Mouse (Mus musculus): ENCODE results near the gene Tmem63a. TPM values are rescaled to one million over a fixed set of nuclear protein-coding genes. Genes with fewer than 3 reads are reported as not detected.
"Not testable (repeated sequence)": the region's sequence is repeated elsewhere in the genome, so short reads cannot be mapped to it uniquely, and the experiment has no call there.

The Tmem63a gene
- total RNA-seq, 4 experiments from 2014 or later, result 14.9 to 18.2 (median 16.2) TPM

DNA sequence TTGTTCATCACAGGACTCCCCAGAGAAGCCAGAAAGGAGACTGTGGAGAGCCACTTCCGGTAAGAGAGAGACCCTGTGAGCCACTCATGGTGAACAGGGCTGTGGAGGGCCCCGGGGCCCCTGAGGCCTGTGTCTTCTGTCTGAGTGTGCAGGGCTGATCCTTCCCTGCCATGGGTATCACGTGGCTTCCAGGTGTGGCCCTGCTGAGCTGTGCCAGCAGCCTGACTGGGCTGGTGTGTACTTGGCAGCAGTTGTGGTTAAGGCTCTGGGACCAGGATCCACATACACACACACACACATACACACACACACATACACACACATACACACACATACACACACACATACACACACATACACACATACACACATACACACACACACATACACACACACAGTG lies 15.8 kb downstream of the Tmem63a start:
- no peak for DNase-seq (ENCODE audit: low spot score in 2 of 2)

DNA sequence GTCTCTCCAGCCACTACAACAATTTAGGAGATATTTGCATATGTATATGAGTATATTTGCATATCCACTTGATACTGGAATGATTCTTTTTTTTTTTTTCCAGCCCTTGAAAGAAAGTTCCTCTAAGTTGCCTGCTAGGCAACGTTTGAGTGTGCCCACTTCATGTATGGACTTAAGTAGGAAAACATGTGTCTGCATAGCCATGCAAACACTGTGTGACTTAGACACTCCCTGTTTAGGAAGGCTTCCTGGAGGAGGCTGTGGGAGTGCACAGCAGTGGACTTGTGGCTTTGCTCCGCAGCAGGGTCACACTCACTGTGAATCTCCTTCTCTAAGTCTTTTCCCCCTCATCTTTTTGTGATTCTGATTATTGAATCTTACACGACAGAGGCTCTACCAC lies 16.7 kb downstream of the Tmem63a start:
- no peak for DNase-seq (ENCODE audit: low spot score in 2 of 2)

DNA sequence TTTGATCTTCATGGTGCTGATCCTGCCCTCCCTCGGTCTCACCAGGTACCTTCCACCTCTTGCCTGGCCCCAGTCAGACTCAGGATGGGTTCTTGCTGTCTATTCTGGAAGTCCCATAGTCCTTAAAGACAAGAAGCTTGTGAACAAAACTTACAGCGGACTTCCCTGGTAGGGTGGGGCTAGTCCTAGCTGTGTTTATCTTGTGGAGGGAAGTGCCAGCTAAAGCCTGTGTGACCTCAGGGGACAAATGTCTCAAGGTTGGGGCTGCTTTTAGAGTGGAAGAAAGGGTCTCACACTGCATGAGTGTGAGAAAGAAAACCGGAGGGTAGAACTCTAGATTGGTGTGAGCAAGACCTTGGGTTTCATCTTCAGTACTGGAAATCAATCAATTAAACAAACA lies 23.6 kb downstream of the Tmem63a start:
- no peak for DNase-seq (ENCODE audit: low spot score in 2 of 2)

DNA sequence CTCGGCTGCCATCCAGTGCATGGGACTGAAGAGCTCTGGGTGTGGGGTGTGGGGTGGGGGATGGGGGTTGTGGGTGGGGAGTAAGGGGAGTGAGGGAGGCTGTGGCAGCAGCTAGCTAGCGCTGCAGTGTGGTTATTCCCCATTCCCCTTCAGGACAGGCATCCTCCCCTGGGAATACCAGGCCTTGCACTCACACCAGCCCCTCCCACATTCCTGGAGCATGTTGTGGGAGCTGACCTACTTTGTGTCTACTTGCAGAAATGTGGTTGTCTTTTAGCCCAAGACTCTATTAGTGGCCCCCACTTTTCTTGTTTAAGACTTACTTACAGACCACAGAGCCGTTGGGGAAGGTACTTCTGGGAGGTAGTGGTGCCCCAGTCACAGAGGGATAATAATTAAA lies 24.4 kb downstream of the Tmem63a start:
- peak; percentile 42 to 45 for DNase-seq (ENCODE audit: low spot score in 2 of 2)

DNA sequence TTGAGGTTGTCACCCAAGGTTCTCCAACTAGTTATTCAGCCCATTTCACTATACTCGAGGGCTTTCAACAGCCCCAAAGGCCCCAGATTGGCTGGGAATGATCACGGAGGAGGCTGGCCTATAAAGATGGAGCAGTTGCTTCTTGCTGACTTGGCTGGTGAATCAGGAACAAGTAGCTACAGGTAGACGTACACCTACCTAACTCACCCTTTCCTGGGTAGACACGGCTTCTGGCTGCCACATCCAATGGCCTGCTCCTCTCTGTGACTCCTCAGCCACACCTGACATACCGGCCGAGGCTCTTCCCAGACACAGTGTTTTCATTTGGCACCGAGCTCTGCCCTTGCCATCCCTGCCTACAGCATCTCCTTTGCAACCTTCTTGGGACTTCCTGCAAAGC lies 25.1 kb downstream of the Tmem63a start:
- DNase-seq (ENCODE audit: low spot score in 2 of 2), result no peak

DNA sequence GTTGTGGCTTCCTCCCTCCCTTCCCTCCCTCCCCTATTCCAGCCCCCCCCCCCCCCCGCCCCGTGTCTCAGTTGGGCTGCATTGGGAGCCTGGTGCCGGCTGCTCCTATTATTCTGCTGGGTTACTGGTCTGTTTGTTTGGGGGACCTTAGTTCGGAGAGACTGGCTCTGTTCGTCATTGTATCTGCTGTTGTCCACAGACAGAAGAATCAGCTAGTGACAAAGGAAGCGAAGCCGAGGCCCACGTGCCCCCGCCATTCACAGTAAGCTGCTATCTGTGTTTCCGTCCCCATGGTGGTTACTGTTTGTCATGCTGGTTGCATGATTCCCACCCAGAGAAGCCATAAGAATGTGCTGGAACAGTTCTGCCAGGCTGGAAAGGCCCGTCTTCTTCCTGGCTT lies 30.8 kb downstream of the Tmem63a start:
- no peak for DNase-seq (ENCODE audit: low spot score in 2 of 2)

DNA sequence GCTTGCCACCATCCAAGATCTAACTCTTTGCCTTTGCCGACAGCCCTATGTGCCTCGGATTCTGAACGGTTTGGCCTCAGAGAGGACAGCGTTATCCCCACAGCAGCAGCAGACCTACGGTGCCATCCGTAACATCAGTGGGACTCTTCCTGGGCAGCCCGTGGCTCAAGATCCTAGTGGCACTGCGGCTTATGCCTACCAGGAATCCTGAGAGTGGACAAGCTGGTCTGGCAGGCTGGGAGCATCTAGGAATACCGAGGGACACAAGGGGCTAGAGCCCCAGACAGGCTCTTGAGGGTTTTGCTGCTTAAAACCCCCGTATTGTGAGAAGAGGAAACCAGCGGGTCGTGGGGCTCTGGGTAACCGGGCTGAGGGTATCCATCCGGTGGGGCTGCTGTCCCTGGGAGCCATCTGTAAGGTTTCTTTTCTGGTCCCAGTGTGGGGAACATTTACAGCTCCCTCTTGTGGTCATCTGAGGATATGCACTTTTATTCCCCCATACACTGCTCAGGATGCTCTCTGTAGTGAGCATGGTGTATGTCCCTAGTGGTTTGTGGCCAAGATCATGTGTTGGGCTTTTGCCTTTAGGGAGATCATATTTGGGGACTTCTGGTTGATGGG lies 32.1 kb downstream of the Tmem63a start:
- no peak for DNase-seq (ENCODE audit: low spot score in 2 of 2)

DNA sequence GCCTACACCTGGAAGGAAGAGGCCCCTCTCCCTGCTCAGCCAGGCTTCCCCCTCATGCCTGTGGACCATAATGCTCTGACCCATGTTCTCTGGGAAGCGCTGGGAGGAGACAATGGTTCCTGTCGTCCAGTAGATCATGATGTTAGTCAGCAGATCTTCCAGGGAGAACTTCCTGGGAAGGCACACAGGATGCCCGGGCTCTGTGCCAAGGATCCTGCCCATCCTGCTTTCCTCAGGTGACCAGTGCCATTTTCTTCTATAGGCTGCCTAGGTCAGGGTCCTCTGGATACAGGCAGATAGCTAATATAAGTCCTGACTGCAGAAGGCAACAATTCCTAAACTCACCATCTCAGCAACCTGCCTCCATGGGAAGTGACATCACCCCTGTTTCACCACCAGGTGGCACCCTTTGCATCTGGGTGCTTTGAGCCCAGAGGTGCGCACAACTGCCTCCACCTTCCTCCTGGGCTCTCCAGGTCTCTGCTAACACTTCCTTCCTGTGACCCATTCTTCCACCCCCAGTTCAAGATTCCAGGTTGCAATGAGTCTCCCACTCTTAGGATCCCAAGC lies 34.1 kb downstream of the Tmem63a start:
- DNase-seq (ENCODE audit: low spot score in 2 of 2), result no peak

DNA sequence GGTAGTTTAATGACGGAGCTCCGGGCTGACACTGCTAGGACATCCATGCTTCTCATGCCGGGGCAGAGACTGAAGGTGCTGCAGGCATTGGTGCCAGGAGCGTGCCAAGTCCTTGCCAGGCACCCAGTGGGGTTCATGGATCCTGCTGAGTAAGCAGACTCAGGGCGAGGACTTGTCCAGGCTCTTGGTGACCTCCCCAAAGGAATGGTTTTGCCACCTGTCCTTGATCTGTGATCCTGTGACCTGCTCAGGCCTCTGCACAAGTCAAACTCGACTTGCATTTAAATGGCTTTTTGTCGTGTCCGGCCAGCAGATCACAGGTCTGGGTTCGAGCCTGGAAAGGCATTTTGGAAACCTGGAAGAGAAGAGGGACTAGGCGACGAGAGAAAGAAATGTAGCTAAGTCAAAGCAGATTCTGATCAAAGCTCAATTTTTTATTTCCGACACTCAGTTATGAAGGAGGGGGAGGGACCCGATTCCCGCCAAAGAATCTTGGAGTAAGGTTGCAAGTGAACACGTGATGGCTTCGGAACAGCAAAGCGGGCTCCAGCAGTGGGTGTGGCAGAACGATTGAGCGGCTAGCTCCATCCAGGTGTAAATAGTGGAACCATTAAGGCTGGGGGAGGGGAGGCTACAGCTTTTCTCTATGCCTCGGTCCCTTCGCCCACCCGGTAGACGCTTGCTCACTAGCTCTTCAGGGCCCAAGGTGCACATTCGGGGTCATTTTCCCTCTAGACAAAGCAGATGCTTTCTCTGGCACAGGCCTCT lies 37.5 kb downstream of the Tmem63a start:
- no peak for DNase-seq (ENCODE audit: low spot score in 2 of 2)

DNA sequence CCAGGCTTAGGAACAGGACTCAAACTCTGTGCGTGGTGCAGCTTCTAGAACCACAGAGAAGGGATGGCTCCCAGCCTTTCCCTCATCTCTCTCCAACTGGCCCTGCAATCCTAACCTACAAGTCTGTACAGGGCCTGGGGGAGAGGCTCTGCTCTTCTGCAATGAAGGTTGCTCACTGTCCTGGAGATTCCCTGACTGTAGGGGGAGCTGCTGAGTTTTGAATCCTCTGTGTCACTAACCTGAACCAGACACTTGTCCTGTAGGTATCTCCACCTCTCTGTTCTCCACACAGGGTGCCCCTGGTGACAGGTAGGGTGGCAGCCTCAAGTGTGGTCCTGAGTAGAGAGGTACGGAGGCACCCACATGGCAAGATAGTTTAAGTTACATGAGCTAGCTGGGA lies 38.3 kb downstream of the Tmem63a start:
- DNase-seq (ENCODE audit: low spot score in 2 of 2), result no peak

DNA sequence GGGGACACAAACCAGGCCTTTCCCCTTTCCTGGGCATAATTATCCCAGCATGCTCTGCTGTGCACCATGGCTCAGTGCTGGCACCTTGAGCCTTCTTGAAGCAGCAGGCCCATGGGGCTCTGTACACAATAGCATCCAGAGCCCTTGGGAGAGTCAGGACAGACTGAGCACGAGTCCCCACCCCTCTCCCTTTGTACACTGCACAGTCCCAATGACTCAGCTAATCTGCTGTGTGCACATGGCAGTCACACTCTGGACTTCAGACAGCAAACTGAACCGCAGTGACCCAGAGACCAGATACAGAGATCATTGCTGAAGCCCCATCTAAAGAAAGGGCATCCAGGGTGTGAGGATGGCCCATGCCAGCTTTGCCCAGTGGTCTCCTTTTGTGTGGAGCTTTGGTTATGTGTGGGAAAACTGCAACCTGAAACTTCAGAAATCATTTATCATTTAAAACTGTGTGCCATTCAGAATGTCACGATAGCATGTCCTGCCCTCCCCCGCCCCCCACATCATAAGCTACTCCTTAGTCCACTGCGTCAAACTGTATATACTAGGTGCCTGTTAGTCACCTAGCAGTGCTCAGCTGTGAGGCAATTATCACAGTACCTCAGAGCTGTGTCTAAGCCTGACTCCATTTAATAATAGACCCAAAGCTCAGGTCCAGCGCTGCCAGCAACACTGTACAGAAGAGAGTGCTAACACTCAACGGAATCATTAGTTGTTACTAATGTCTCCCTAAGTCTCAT lies 39.3 kb downstream of the Tmem63a start:
- DNase-seq (ENCODE audit: low spot score in 2 of 2), result not testable (repeated sequence)

DNA sequence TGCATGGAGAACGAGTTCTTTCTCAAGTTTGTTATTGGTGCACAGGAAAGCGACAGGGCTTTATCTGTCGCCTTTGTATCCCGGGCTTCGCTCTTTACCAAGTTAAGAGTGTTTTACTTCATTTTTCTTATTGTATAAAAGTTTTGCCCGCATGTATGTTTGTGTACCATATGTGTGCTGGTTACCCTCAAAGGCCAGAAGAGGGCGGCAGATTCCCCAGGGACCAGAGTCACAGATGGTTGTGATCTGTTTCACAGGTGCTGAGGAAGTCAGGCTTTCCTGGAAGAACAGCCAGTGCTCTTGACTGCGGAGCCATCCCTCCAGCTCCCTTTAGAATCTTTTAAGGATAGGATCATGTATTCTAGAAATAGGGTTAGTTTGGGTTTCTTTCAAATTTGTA lies 44.6 kb downstream of the Tmem63a start:
- DNase-seq (ENCODE audit: low spot score in 2 of 2), result no peak

DNA sequence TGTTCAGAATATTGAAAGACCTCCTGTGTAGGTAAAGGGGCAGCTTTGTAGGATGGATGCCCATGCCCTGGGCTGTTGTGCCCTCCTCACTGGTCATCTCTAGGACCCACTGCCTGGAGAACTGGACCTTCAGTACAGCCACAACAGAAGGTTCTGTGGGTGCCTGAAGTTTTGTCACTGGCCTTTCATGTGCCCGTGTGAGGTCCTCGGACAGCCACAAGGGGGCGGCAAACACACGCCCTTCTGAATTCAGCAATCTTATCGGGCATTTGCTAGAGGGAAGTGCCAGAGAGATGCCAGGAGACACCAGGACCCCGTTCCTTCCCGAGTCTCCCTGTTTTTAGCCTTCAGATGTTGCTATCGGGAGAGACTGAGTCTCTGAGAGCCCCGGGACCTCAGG lies 45.6 kb downstream of the Tmem63a start:
- DNase-seq (ENCODE audit: low spot score in 2 of 2), result peak in 1 of 2 experiments; percentile 54

DNA sequence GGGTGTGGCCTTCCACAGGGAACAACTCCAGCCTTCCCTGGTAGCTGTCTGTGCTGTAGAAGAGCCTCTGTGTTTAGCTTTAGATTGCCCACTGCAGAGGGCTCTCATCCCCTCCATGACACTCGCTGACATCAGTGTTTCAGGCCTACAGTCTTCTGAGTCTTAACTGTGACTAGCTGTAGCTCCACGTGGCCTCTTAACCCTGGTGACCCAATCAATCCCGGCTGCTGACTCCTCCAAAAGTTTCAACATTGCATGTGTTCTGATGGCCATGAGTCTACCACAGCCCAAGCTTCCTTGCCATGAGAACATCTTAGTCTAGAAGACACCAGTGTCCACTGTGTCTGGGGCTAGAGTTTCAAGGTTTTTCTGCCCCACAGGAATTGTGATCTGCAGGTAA lies 48.5 kb downstream of the Tmem63a start:
- DNase-seq (ENCODE audit: low spot score in 2 of 2), result no peak

DNA sequence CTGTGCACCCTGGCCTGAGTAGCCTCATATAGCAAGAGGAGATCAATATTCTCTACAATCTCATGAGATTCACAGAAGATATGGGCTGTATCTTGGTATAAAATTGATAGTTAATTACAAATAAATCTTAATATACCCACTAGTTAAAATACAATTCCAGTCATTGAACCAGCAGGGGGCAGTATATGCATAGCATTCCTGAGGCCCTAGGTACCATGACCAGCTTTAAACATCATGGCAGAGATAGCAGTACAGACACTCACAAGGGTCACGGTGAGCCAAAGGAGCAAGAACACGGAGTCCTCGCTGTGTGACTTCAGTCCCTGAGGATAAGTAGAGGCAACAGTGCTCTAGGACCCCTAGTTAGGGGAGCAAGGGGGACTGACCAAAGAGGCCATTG lies 50.0 kb downstream of the Tmem63a start:
- DNase-seq (ENCODE audit: low spot score in 2 of 2), result no peak

DNA sequence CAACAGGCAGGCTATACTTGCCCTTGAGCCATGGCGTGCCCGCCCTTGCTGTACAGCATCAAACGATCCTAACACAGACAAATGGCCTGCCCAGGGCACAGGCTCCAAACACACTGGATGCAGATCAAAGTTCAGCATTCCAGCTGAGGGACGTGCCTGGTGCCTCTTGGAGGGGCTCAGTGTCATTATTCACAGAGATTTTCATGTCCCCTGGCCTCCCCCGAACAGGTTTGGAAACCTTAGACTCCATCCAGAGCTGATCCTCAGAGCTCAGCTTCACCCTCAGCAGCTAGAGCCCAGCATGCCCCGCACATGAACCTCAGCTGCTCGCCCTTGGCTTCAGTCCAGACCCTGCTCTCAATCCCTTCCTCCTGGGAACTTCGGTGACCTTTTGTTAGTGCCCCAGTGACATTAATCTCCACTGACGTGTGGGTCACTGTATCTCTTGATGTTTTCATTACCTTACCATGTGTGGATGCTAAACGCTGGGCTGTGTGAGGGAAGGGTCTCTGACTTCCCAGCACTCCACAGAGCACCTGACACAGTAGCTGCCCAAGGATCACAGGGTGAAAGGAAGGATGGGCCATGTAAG lies 58.5 kb downstream of the Tmem63a start:
- DNase-seq (ENCODE audit: low spot score in 2 of 2), result no peak

DNA sequence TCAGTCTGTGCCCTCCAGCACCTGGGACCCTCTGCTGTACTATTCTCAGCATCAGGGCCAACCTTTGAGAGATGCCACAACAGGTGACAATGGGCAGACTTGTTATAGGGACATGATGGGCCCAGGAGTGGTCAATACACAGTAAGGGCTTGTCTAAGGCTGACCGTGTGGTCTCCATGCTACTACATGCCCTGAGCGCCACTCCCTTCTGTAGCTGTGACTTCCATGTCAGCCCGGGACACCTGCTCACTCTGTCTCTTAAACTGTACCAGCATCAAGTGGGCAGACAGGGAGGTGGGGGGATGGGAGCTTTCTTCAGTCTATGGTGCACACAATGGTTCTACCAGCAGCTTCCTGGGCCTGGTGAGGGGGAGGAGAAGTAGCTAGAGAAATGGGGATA lies 59.1 kb downstream of the Tmem63a start:
- no peak for DNase-seq (ENCODE audit: low spot score in 2 of 2)

DNA sequence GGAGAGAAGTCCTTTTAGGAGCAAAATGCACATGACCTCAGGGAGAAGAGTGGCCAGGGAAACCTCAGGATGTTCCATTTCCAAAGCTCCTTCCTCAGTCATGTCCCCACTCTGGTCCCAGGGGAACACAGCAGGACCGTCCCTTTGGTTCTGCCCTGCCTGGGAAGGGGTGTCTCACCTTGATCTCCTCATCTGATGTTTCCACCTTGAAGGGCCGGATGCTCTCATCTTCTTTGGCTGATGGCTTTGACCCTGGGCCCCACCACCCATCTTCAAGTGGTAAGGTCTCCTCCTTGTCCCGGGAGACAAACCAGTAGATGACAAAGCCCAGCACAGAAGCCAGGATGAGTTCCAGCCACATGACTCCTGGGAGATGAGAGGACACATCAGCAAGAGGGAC lies 59.5 kb downstream of the Tmem63a start:
- DNase-seq (ENCODE audit: low spot score in 2 of 2), result no peak

DNA sequence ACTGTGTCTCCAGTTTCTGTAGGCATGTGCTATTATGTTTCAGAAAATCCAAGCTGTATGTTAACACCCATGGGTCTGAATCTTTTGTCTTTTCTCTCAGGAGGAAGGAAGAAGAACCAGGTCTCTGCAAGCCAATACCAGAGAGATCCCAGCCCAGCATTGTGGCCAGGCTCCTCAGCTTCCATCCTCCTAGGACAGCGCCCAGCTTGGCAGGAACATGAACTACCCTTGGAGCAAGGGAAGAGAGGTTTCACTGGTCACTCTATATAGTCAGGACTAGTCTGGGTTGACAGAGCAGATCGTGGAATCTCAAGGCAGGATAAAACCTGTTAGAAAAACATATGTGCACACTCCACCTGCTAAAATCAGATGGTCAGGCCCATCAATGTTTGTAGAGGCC lies 61.6 kb downstream of the Tmem63a start:
- no peak for DNase-seq (ENCODE audit: low spot score in 2 of 2)

DNA sequence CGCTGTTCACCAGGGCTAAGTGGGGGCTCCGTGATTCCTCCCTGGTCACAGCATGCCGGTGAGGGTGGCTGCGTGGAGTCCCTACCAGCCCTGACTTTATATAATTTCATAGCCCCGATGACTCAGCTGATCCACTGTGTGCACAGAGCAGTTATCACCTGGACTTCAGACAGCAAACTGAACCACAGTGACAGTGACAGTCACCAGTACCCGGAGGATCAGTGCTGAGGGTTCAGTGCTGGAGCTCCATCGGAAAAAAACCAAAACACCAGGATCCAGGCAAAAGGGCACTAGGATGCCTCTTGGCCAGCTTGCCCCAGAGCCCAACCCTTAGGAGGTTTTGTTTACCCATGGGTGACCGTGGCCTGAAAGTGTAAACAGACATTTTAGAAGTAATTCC lies 63.2 kb downstream of the Tmem63a start:
- DNase-seq (ENCODE audit: low spot score in 2 of 2), result no peak

DNA sequence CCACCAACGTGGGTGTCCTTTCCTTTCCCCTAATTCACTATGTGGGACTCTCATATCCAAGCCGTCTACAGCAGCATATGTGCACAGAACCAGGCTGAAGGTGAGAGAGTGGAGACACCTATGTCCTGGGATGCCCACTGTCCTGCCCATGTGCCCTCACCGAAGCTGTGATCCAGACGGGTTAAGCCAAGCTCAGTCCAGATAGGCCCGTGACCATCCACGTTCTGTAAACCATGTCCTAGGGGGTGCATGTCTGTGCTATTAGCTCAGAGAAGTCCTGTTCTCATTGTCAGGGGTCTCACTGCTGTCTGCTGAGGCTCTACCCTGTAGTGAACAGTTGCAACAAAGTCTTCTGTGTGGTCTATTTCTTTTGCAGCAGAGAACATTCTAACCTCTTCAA lies 65.7 kb downstream of the Tmem63a start:
- no peak for DNase-seq (ENCODE audit: low spot score in 2 of 2)

DNA sequence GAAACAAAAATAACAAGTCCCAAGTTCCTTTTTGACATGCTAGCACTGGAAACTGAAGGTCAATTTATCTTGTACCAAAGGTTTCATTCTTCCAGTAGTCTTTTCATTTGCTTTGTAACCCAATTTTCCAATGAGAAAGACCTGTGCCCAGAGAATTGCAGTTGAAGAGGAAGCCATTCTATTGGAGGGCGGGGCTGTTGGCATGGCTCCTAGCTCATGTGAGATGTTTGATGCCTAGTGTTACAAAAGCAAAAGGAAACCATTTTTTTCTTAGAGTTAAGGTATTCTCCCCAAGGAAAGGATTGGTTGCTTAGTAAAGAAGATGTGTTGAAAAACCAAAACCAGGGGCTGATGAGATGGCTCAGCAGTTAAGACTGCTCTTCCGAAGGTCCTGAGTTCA lies 66.1 kb downstream of the Tmem63a start:
- DNase-seq (ENCODE audit: low spot score in 2 of 2), result no peak
